Mouse (Mus musculus) intestine, embryonic 15.5 days (tissue): ENCODE measurements around the gene Fstl5. TPM values are rescaled to one million over a fixed set of nuclear protein-coding genes. Genes with fewer than 3 reads are reported as not detected.
A peak's percentile ranks its signal among the peaks of the same experiment; 100 is the strongest.

Source experiments
- ATAC-seq: fragments of 200-750 bp; cut with Nextera tagmentation; 2 replicates; pipeline ENCODE4 v1.8.0; 2017; ENCODE audit warnings: moderate TSS enrichment, moderate library complexity
- H3K27ac ChIP-seq: fragments of 300-500 bp; sonication (generic); 2 replicates; pipeline ENCODE4 v1.5.1; 2015; ENCODE audit warnings: mild to moderate bottlenecking, inconsistent platforms
- H3K27me3 ChIP-seq: fragments of 300-500 bp; sonication (generic); replicated peaks from 2 replicates; pipeline ENCODE4 v1.6.1; 2015; ENCODE audit warnings: inconsistent platforms
- H3K36me3 ChIP-seq: fragments of 300-500 bp; sonication (generic); 2 replicates; pipeline ENCODE4 v1.6.1; 2015; ENCODE audit warnings: inconsistent platforms
- H3K4me1 ChIP-seq: fragments of 300-500 bp; sonication (generic); replicated peaks from 2 replicates; pipeline ENCODE4 v1.6.1; 2015; ENCODE audit warnings: inconsistent platforms
- H3K4me2 ChIP-seq: fragments of 300-500 bp; sonication (generic); replicated peaks from 2 replicates; pipeline ENCODE4 v1.6.1; 2015; ENCODE audit warnings: mild to moderate bottlenecking, inconsistent platforms
- H3K4me3 ChIP-seq: fragments of 300-500 bp; sonication (generic); replicated peaks from 2 replicates; pipeline ENCODE4 v1.5.1; 2015; ENCODE audit warnings: inconsistent platforms
- H3K9ac ChIP-seq: fragments of 300-500 bp; sonication (generic); 2 replicates; pipeline ENCODE4 v1.6.1; 2015; ENCODE audit warnings: inconsistent platforms
- H3K9me3 ChIP-seq: fragments of 300-500 bp; sonication (generic); 2 replicates; pipeline ENCODE4 v1.6.1; 2016; ENCODE audit warnings: inconsistent platforms
- WGBS: fragments of 180-500 bp; shearing (Covaris S2); methylation state at CpG from one replicate; pipeline ENCODE4 v1.1.7; 2015; 5-methylcytosine and 5-hydroxymethylcytosine counted together
- polyA plus RNA-seq: library from polyadenylated mRNA; unstranded; fragments of >200 nt; fragmentation: Nextera tagmentation; extraction: Ambion mirVana; gene quantifications from 2 replicates; pipeline ENCODE4 v1.2.1, GENCODE M21; 2015

Gene Fstl5
- polyA plus RNA-seq, result 4.0 and 4.1 TPM in 2 replicates

GRCm38 (mm10) chr3:76074060-76074707, at the start of gene Fstl5:
Gene Fstl5 (plus strand): TSS chr3:76074270.
- Histone ChIP-seq H3K36me3 (no peaks in the 10 kb centered on the region), H3K9me3 (no peaks in the 10 kb centered on the region), H3K9ac (no peak within 1 kb of the TSS), H3K4me1 (peaks cover 5% of the 10 kb centered on the region; the same call in 1 of the 2 replicates), H3K27me3 (no peaks in the 10 kb centered on the region), H3K4me2 (peak within 1 kb of the TSS; percentile 63), H3K27ac (no peak within 1 kb of the TSS), H3K4me3 (peak within 1 kb of the TSS; percentile 32)
- ATAC-seq, result peak; percentile 74
- 2% methylated on average over 28 of the region's 28 CpGs for WGBS

DNA sequence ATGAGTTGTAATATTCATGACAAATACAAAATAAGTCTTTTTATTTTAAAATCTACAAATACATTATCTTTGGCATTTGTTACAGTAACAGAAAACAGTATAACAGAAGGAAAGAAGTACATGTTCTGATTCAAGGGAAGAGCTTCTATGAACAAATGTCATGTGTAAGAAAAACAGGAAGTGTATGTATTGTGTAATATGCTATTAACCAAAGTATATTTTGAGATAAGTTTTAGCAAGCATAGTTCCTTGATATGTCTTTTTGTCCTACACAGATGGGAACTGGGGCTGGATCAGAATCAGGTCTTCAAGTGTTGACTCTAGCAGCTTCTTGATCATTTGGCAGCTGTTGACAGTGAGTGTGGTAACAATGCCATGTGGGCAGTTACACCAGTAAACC, 48.5 kb upstream of the Fstl5 start:
- no peak for ATAC-seq
- Histone ChIP-seq H3K4me2 (no peak overlapping the region), H3K27me3 (no peaks in the 10 kb centered on the region), H3K27ac (no peak overlapping the region), H3K4me3 (no peak overlapping the region), H3K9ac (no peak overlapping the region), H3K4me1 (no peaks in the 10 kb centered on the region), H3K36me3 (no peaks in the 10 kb centered on the region), H3K9me3 (no peaks in the 10 kb centered on the region)

DNA sequence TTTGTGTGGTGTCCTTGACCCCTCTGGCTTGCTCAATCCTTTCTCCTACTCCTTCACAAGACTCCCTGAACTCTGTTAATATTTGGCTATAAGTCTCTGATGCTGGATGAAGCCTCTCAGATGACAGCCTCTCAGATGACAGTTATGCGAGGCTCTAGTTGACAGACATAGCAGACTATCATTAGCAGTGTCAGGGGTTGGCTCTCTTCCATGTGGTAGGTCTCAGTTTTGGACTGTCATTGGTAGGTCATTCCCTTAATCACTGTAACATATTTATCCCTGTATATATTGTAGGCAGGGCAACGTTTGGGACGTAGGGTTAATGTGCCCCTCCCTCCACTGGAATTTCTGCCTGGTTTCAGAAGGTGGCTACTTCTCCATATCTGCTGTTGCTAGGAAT, 22.9 kb upstream of the Fstl5 start:
- ATAC-seq, result no peak
- Histone ChIP-seq H3K4me1 (no peaks in the 10 kb centered on the region), H3K9me3 (no peaks in the 10 kb centered on the region), H3K4me2 (no peak overlapping the region), H3K27ac (no peak overlapping the region), H3K9ac (no peak overlapping the region), H3K4me3 (no peak overlapping the region), H3K36me3 (no peaks in the 10 kb centered on the region), H3K27me3 (no peaks in the 10 kb centered on the region)
- WGBS, result 79% methylated on average over 3 of the region's 3 CpGs

- H3K4me1 ChIP-seq, result no peaks in the 10 kb centered on the region
- no peaks in the 10 kb centered on the region for H3K27me3 ChIP-seq
- H3K9ac ChIP-seq, result no peak overlapping the region
- H3K36me3 ChIP-seq, result no peaks in the 10 kb centered on the region
- WGBS, result 81% methylated on average over 1 of the region's 1 CpGs
- H3K9me3 ChIP-seq, result no peaks in the 10 kb centered on the region
- H3K4me3 ChIP-seq, result no peak overlapping the region
- H3K4me2 ChIP-seq, result no peak overlapping the region
- ATAC-seq, result no peak
- H3K27ac ChIP-seq, result no peak overlapping the region
Observed at GRCm38 (mm10) chr3:76061996-76062395, 12.1 kb upstream of the Fstl5 start.

GRCm38 (mm10) chr3:76067920-76068319, 6.2 kb upstream of the Fstl5 start:
- Histone ChIP-seq H3K9ac (no peak overlapping the region), H3K27me3 (no peaks in the 10 kb centered on the region), H3K4me3 (no peak overlapping the region), H3K4me2 (no peak overlapping the region), H3K27ac (no peak overlapping the region), H3K9me3 (no peaks in the 10 kb centered on the region), H3K36me3 (no peaks in the 10 kb centered on the region), H3K4me1 (no peaks in the 10 kb centered on the region)
- 2% methylated on average over 3 of the region's 3 CpGs for WGBS
- ATAC-seq, result no peak

- Histone ChIP-seq H3K4me1 (peaks cover 5% of the 10 kb centered on the region; the same call in 1 of the 2 replicates), H3K36me3 (no peaks in the 10 kb centered on the region), H3K27me3 (no peaks in the 10 kb centered on the region), H3K4me3 (no peak overlapping the region), H3K27ac (no peak overlapping the region), H3K9ac (no peak overlapping the region), H3K9me3 (no peaks in the 10 kb centered on the region), H3K4me2 (no peak overlapping the region)
- ATAC-seq, result no peak
- WGBS, result 77% methylated on average over 7 of the region's 7 CpGs
Observed at GRCm38 (mm10) chr3:76072826-76073225, 1.2 kb upstream of the Fstl5 start.

GRCm38 (mm10) chr3:76140445-76140844, 66.4 kb downstream of the Fstl5 start:
- H3K4me1 ChIP-seq, result no peaks in the 10 kb centered on the region
- H3K4me2 ChIP-seq, result no peak overlapping the region
- no peaks in the 10 kb centered on the region for H3K9me3 ChIP-seq
- WGBS, result 96% methylated on average over 1 of the region's 1 CpGs
- no peaks in the 10 kb centered on the region for H3K36me3 ChIP-seq
- H3K4me3 ChIP-seq, result no peak overlapping the region
- no peak for ATAC-seq
- no peaks in the 10 kb centered on the region for H3K27me3 ChIP-seq
- no peak overlapping the region for H3K27ac ChIP-seq
- H3K9ac ChIP-seq, result no peak overlapping the region

DNA sequence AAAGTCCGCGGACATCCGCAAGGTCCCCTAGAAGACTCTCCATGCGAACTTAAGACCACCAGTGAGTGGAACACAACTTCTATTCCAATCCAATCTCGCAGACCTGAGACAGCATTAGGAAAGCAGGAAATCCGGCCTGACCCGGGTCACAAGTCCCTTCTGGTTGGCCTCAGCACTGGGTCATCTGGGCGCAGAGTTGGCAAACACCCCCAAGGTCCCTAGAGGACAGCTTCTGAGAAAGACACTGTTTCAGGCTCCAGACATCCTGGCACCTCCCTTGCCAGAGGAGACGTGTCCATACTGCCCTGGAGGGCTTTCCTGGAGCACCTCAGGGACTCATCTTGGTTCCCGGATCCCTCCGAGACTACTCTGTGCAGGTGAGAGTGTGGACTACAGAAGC, 73.8 kb downstream of the Fstl5 start:
- Histone ChIP-seq H3K9ac (no peak overlapping the region), H3K4me3 (no peak overlapping the region), H3K9me3 (no peaks in the 10 kb centered on the region), H3K27me3 (no peaks in the 10 kb centered on the region), H3K4me2 (no peak overlapping the region), H3K27ac (no peak overlapping the region), H3K36me3 (no peaks in the 10 kb centered on the region), H3K4me1 (no peaks in the 10 kb centered on the region)
- ATAC-seq, result no peak
- 89% methylated on average over 11 of the region's 11 CpGs for WGBS

GRCm38 (mm10) chr3:76238834-76239233, 164.8 kb downstream of the Fstl5 start:
- Histone ChIP-seq H3K27ac (no peak overlapping the region), H3K9me3 (no peaks in the 10 kb centered on the region), H3K4me3 (no peak overlapping the region), H3K36me3 (no peaks in the 10 kb centered on the region), H3K4me1 (no peaks in the 10 kb centered on the region), H3K27me3 (no peaks in the 10 kb centered on the region), H3K9ac (no peak overlapping the region), H3K4me2 (no peak overlapping the region)
- 75% methylated on average over 2 of the region's 2 CpGs for WGBS
- no peak for ATAC-seq

DNA sequence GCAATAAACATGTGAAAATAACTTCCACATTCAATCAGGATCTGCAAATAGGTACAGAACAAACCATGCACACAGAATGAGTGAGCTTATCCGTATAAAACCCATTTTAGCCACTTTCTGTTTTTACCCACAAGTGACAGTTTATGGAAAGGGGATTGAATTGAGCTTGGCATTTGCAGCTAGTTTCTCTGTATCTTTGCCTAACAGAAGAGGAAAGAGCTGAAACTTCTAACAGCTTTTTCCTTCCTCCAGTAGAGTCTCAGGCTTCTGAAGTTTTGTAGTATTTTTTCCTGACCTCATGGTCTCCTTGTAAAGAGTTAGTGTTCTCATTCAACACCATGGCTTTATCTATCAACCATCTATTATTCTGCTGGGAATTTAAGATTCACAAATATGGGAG, 177.3 kb downstream of the Fstl5 start:
- no peaks in the 10 kb centered on the region for H3K4me1 ChIP-seq
- no peak for ATAC-seq
- H3K36me3 ChIP-seq, result no peaks in the 10 kb centered on the region
- H3K4me2 ChIP-seq, result no peak overlapping the region
- H3K27me3 ChIP-seq, result no peaks in the 10 kb centered on the region
- H3K27ac ChIP-seq, result no peak overlapping the region
- H3K9me3 ChIP-seq, result no peaks in the 10 kb centered on the region
- no peak overlapping the region for H3K9ac ChIP-seq
- no peak overlapping the region for H3K4me3 ChIP-seq
- 79% methylated on average over 1 of the region's 1 CpGs for WGBS

GRCm38 (mm10) chr3:76292993-76293392, 218.9 kb downstream of the Fstl5 start:
- H3K9ac ChIP-seq, result no peak overlapping the region
- H3K4me1 ChIP-seq, result no peaks in the 10 kb centered on the region
- no peak overlapping the region for H3K4me2 ChIP-seq
- 76% methylated on average over 1 of the region's 1 CpGs for WGBS
- no peak overlapping the region for H3K27ac ChIP-seq
- no peaks in the 10 kb centered on the region for H3K27me3 ChIP-seq
- no peak overlapping the region for H3K4me3 ChIP-seq
- no peaks in the 10 kb centered on the region for H3K9me3 ChIP-seq
- no peak for ATAC-seq
- H3K36me3 ChIP-seq, result no peaks in the 10 kb centered on the region

GRCm38 (mm10) chr3:76294394-76294793, 220.3 kb downstream of the Fstl5 start:
- Histone ChIP-seq H3K4me1 (no peaks in the 10 kb centered on the region), H3K27ac (no peak overlapping the region), H3K36me3 (no peaks in the 10 kb centered on the region)

DNA sequence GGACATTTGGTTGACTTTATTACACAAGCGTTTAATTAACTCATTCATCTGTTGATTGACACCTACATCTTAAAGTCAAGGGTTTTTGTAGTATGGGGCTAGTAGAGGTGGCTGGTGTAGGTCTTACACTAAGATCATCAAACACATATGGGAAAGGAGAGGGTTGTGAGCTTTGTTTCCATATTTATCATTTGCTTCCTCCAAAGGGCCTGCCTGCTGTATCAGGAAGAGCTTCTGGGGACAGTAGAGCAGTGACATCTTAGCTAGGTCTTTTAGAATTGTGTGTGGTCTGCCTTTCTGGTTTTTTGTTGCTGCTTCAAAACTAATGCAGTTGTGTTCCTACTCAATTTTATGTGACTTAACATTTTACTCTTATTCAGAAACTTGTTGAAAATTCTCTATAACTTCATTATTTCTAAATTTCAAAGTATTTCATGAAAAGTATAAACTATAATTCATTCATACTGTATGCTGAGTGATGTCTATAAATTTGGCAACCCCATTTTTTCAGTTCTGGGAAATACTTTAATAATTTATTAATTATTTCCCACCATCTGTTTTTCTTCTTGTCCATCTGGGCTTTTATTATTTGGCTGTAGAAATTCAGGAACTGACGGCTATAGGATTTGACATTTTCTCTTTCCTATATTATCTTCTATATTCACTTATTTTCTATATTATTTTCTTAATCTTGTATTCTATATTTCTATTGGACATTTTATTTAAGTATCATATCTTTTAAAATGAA, 227.1 kb downstream of the Fstl5 start:
- ATAC-seq, result no peak
- Histone ChIP-seq H3K4me3 (no peak overlapping the region), H3K9ac (no peak overlapping the region), H3K4me2 (no peak overlapping the region), H3K36me3 (no peaks in the 10 kb centered on the region), H3K4me1 (no peaks in the 10 kb centered on the region), H3K27ac (no peak overlapping the region), H3K9me3 (no peaks in the 10 kb centered on the region), H3K27me3 (no peaks in the 10 kb centered on the region)
- 92% methylated on average over 2 of the region's 2 CpGs for WGBS

More at GRCm38 (mm10) chr3:76294394-76294793, 220.3 kb downstream of the Fstl5 start:
- no peak for ATAC-seq
- no peaks in the 10 kb centered on the region for H3K9me3 ChIP-seq
- H3K9ac ChIP-seq, result no peak overlapping the region
- WGBS, result 32% methylated on average over 1 of the region's 1 CpGs
- no peak overlapping the region for H3K4me2 ChIP-seq
- no peaks in the 10 kb centered on the region for H3K27me3 ChIP-seq
- H3K4me3 ChIP-seq, result no peak overlapping the region
